Mouse (Mus musculus): Measurements from ENCODE around the gene Gnb2.

DNA sequence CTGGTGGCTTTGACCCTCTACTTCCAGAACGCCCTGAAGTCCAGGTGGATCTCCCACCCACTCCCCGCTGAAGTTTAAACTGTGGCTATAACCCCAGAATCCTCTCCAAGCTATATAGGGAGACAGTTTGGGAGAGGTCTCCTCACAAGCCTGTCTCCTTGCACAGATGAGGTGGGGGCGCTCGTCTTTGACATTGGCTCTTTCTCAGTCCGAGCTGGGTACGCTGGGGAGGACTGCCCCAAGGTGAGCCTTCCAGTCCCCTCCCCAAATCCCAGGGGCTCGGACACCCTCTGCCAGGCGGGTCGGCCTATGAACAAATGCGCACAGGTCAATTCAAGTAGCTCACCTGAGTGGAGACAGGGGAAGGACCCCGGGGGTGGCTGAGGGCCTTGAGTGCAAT, 20.6 kb upstream of the Gnb2 start:
- TF ChIP-seq EP300 (IDR thresholded peaks at IDR 0.05) (no peak), CTCF (IDR thresholded peaks at IDR 0.05) (no peak)

Data from lung, postnatal 0 days (tissue).